Mouse (Mus musculus) ES-Bruce4 (cell line): Measurements from ENCODE around the gene Pam.

Experiments used
- CTCF ChIP-seq: IDR thresholded peaks from one replicate; pipeline ENCODE4 v1.8.1; 2011; ENCODE audit warnings: low read depth, low read length
- POLR2A ChIP-seq: IDR thresholded peaks from one replicate; pipeline ENCODE4 v1.8.1; 2011; ENCODE audit warnings: low read length; ENCODE audit not compliant: insufficient read depth

DNA sequence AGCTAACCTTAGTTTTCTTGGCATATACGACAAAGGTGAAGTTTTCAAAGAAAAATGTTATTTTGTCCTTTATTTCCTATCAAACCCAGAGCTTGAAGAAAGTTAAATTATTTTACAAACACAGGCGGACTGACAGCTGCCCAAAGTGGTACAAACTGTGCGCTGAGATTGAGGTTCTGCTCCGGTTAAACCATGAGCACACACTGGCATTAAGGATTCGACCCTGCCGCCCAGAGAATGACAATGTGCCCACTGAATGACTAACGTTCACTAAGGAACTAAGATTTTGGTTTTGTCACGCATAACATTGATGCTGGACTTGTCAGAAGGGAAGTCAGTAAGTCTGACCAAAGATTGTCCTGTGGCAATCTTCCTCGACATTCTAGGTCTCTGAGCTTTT, 24.0 kb downstream of the Pam start:
- TF ChIP-seq CTCF: no peak
- TF ChIP-seq POLR2A: no peak
